Mouse (Mus musculus): ENCODE results near the gene Rasl10b. TPM values are rescaled to one million over a fixed set of nuclear protein-coding genes. Genes with fewer than 3 reads are reported as not detected.
A peak's percentile ranks its signal among the peaks of the same experiment; 100 is the strongest.

Rasl10b gene
- polyA plus RNA-seq, 1 experiment from 2014 or later, result 7.2 TPM

DNA sequence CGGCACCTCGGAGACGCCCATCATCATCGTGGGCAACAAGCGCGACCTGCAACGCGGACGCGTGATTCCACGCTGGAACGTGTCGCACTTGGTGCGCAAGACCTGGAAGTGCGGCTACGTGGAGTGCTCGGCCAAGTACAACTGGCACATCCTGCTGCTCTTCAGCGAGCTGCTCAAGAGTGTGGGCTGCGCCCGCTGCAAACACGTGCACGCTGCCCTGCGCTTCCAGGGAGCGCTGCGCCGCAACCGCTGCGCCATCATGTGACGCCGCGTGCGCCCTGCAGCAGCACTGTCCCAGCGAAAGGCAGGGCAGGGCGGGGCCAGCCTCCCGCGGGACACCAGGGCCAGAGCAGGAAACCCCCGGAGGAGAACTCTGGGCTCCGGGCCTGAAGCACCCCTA is 9.6 kb downstream of the Rasl10b start:
- DNase-seq (ENCODE audit: low spot score), result peak; percentile 70

DNA sequence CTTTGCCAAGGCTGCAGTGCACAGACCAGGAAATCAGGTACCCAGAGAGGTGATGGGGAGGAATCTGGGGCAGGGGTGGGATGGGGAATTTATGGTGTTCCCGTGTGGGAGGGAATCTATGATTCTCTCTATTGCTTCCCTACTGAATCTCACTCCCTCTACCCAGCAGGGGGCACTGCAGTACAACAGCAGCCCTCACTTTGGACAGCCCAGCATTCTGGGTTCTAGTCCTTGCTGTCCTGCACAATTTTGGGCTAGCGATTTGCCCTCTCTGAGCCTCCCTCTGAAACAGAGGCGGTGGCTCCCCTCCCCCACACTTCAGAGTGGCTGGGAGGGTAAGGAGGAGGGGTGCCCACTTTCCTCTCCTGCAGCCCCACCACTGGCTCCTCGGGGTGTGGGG is 11.4 kb downstream of the Rasl10b start:
- Histone ChIP-seq H3K4me3 (ENCODE audit: low read depth, low read length) (no peak overlapping the region), H3K36me3 (ENCODE audit: control insufficient read depth, insufficient read depth, low read length) (no peaks in the 10 kb centered on the region), H3K4me1 (ENCODE audit: control insufficient read depth, insufficient read depth, low read length) (peaks cover 4% of the 10 kb centered on the region; the same call in 1 of the 2 replicates), H3K27ac (ENCODE audit: low read depth, low read length) (no peak overlapping the region), H3K27me3 (ENCODE audit: control insufficient read depth, insufficient read depth, low read length) (peaks cover 32% of the 10 kb centered on the region), H3K9ac (ENCODE audit: low read length) (no peak overlapping the region), H3K4me2 (ENCODE audit: low read depth) (no peak overlapping the region), H3K9me3 (ENCODE audit: control insufficient read depth, low read length) (no peaks in the 10 kb centered on the region)
- ATAC-seq (ENCODE audit: insufficient read depth, low FRiP score, low TSS enrichment) (no peak), DNase-seq (ENCODE audit: low spot score) (no peak)
- WGBS, result 33% methylated on average over 4 of the region's 4 CpGs

More for the DNA sequence above, 9.6 kb downstream of the Rasl10b start:
- Histone ChIP-seq H3K27ac (ENCODE audit: low read depth, low read length) (no peak overlapping the region), H3K4me3 (ENCODE audit: low read depth, low read length) (no peak overlapping the region), H3K9ac (ENCODE audit: low read length) (no peak overlapping the region), H3K27me3 (ENCODE audit: control insufficient read depth, insufficient read depth, low read length) (peaks cover 32% of the 10 kb centered on the region), H3K36me3 (ENCODE audit: control insufficient read depth, insufficient read depth, low read length) (no peaks in the 10 kb centered on the region), H3K4me2 (ENCODE audit: low read depth) (no peak overlapping the region; the same call in 1 of the 2 replicates), H3K9me3 (ENCODE audit: control insufficient read depth, low read length) (no peaks in the 10 kb centered on the region), H3K4me1 (ENCODE audit: control insufficient read depth, insufficient read depth, low read length) (peaks cover 4% of the 10 kb centered on the region; the same call in 1 of the 2 replicates)
- ATAC-seq (ENCODE audit: insufficient read depth, low FRiP score, low TSS enrichment), result peak; percentile 58; the same call in 1 of the 2 replicates
- 8% methylated on average over 38 of the region's 38 CpGs for WGBS

DNA sequence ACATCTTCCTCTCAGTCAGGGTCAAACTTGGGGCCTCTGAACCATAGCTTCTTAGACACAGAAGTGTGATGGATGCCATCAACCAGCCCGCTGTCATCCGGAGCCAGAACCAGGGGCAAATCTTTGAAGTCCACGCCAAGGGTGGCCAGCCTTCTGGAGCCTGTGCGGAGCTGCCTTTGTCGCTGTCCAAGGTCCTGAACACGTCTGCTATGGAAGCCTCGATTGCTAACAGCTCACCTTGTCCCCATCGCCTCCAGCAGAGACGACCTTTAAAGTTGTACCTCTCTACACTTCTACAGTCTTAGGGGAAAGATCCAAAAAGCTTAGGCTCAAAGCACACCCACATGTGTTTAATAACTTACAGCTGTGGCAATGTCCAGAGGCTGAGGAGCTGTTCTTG is 12.4 kb downstream of the Rasl10b start:
- Histone ChIP-seq H3K27me3 (ENCODE audit: control insufficient read depth, insufficient read depth, low read length) (peaks cover 32% of the 10 kb centered on the region), H3K4me3 (ENCODE audit: low read depth, low read length) (no peak overlapping the region), H3K9ac (ENCODE audit: low read length) (no peak overlapping the region), H3K9me3 (ENCODE audit: control insufficient read depth, low read length) (no peaks in the 10 kb centered on the region), H3K4me2 (ENCODE audit: low read depth) (no peak overlapping the region), H3K27ac (ENCODE audit: low read depth, low read length) (no peak overlapping the region), H3K4me1 (ENCODE audit: control insufficient read depth, insufficient read depth, low read length) (peaks cover 4% of the 10 kb centered on the region; the same call in 1 of the 2 replicates), H3K36me3 (ENCODE audit: control insufficient read depth, insufficient read depth, low read length) (no peaks in the 10 kb centered on the region)
- no peak for ATAC-seq (ENCODE audit: insufficient read depth, low FRiP score, low TSS enrichment)
- DNase-seq (ENCODE audit: low spot score), result peak; percentile 68
- WGBS, result 1% methylated on average over 9 of the region's 9 CpGs

DNA sequence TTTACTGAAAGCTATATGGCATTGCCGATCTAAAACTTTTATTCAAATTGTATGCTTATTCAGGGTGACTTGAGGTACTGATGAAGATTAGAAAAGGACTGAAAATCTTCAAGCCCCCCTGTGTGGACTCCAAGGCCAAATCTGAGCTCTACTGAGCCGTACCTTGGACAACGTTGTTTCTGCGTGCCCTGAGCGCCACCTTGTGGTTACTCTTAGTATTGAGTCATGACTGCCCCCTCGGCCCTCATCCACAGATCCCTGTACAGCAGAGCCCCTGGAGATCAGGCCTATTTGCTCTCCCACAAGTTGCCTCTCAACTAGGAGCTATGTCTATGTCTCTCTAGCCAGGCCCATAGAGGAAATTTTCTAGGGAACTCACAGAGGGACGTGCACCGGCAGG is 15.7 kb downstream of the Rasl10b start:
- 8% methylated on average over 8 of the region's 8 CpGs for WGBS
- H3K27ac ChIP-seq (ENCODE audit: low read depth, low read length), result no peak overlapping the region
- no peak overlapping the region for H3K4me2 ChIP-seq (ENCODE audit: low read depth)
- H3K9ac ChIP-seq (ENCODE audit: low read length), result no peak overlapping the region
- H3K4me3 ChIP-seq (ENCODE audit: low read depth, low read length), result no peak overlapping the region
- DNase-seq (ENCODE audit: low spot score) (peak; percentile 82), ATAC-seq (ENCODE audit: insufficient read depth, low FRiP score, low TSS enrichment) (no peak)
- no peaks in the 10 kb centered on the region for H3K4me1 ChIP-seq (ENCODE audit: control insufficient read depth, insufficient read depth, low read length)
- no peaks in the 10 kb centered on the region for H3K9me3 ChIP-seq (ENCODE audit: control insufficient read depth, low read length)
- H3K27me3 ChIP-seq (ENCODE audit: control insufficient read depth, insufficient read depth, low read length), result peaks cover 20% of the 10 kb centered on the region
- no peaks in the 10 kb centered on the region for H3K36me3 ChIP-seq (ENCODE audit: control insufficient read depth, insufficient read depth, low read length)

DNA sequence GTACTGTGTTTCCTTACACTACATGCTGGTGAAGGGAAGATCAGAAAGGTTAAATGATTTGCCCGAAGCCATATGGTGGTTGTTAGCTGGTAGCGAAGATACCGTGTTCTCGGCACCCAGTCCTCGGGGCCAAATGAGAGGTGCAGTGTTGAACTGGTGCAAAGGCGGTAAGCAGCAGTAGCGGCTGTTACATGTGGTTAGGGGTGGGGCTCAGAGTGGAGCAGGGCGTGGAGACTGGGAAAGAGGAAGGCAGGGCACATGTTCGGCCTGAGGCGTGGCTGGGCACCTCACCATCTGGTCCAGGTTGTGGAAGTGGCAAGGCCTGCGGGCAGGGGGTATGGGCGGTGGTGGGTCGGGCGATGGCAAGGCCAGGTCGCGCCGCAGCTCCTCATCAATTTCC is 18.0 kb downstream of the Rasl10b start:
- no peaks in the 10 kb centered on the region for H3K9me3 ChIP-seq (ENCODE audit: control insufficient read depth, low read length)
- no peak overlapping the region for H3K9ac ChIP-seq (ENCODE audit: low read length)
- no peak overlapping the region for H3K4me3 ChIP-seq (ENCODE audit: low read depth, low read length)
- ATAC-seq (ENCODE audit: insufficient read depth, low FRiP score, low TSS enrichment) (no peak), DNase-seq (ENCODE audit: low spot score) (no peak)
- H3K4me2 ChIP-seq (ENCODE audit: low read depth), result no peak overlapping the region
- no peaks in the 10 kb centered on the region for H3K36me3 ChIP-seq (ENCODE audit: control insufficient read depth, insufficient read depth, low read length)
- H3K27ac ChIP-seq (ENCODE audit: low read depth, low read length), result no peak overlapping the region
- no peaks in the 10 kb centered on the region for H3K4me1 ChIP-seq (ENCODE audit: control insufficient read depth, insufficient read depth, low read length)
- WGBS, result 35% methylated on average over 14 of the region's 17 CpGs
- H3K27me3 ChIP-seq (ENCODE audit: control insufficient read depth, insufficient read depth, low read length), result peaks cover 10% of the 10 kb centered on the region

DNA sequence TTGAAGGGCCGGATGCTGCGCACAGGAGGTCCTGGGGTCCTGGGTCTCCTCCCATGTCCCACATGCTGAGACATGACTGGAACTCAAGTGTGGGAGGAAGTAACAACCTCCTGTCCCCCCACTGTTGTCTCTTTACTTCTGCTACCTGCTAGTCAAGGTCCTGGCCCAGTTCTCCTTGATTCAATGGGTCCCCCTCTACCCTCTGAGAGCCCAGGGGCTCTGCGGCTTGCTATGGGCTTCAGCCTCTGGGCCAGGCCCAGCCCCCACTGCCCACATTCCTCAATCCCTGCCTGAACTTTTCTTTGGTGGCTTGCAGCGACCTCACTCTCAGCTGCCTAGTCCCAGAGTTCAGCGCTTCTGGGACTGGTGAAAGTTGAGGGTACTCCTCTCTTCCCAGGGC is 20.4 kb downstream of the Rasl10b start, which contains the start of gene Gas2l2:
TSS of gene Gas2l2 (minus strand) at position 101 of the 400 bp plus-strand sequence.
- ATAC-seq (ENCODE audit: insufficient read depth, low FRiP score, low TSS enrichment) (no peak), DNase-seq (ENCODE audit: low spot score) (no peak)
- Histone ChIP-seq H3K4me3 (ENCODE audit: low read depth, low read length) (no peak within 1 kb of the TSS), H3K9ac (ENCODE audit: low read length) (no peak within 1 kb of the TSS), H3K27me3 (ENCODE audit: control insufficient read depth, insufficient read depth, low read length) (peaks cover 10% of the 10 kb centered on the region), H3K36me3 (ENCODE audit: control insufficient read depth, insufficient read depth, low read length) (no peaks in the 10 kb centered on the region), H3K4me2 (ENCODE audit: low read depth) (no peak within 1 kb of the TSS), H3K4me1 (ENCODE audit: control insufficient read depth, insufficient read depth, low read length) (no peaks in the 10 kb centered on the region), H3K9me3 (ENCODE audit: control insufficient read depth, low read length) (no peaks in the 10 kb centered on the region), H3K27ac (ENCODE audit: low read depth, low read length) (no peak within 1 kb of the TSS)
- WGBS, result 63% methylated on average over 5 of the region's 5 CpGs

DNA sequence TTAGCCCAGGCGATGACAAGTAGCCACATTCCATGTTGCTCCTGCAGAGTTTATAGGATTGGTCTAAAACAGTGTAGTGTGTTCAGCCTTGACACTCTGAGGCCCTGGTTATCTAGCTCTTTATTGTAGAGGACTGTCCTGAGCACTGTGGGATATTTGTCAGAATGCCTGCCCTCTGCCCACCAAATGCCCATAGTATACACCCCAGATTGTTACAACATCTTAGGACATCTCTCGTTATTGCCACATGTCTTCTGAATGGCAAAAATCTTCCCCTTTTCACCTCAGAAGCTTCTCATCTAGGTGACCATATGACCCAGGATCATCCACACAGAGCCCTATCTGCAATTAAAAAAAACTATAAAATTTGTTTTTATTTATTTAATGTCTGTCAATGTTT is 23.6 kb downstream of the Rasl10b start:
- H3K36me3 ChIP-seq (ENCODE audit: control insufficient read depth, insufficient read depth, low read length), result no peaks in the 10 kb centered on the region
- DNase-seq (ENCODE audit: low spot score) (no peak), ATAC-seq (ENCODE audit: insufficient read depth, low FRiP score, low TSS enrichment) (no peak)
- H3K27ac ChIP-seq (ENCODE audit: low read depth, low read length), result no peak overlapping the region
- H3K4me1 ChIP-seq (ENCODE audit: control insufficient read depth, insufficient read depth, low read length), result no peaks in the 10 kb centered on the region
- no peak overlapping the region for H3K4me2 ChIP-seq (ENCODE audit: low read depth)
- no peak overlapping the region for H3K9ac ChIP-seq (ENCODE audit: low read length)
- peaks cover 3% of the 10 kb centered on the region for H3K27me3 ChIP-seq (ENCODE audit: control insufficient read depth, insufficient read depth, low read length)
- no peak overlapping the region for H3K4me3 ChIP-seq (ENCODE audit: low read depth, low read length)
- no peaks in the 10 kb centered on the region for H3K9me3 ChIP-seq (ENCODE audit: control insufficient read depth, low read length)
- 87% methylated on average over 2 of the region's 2 CpGs for WGBS

DNA sequence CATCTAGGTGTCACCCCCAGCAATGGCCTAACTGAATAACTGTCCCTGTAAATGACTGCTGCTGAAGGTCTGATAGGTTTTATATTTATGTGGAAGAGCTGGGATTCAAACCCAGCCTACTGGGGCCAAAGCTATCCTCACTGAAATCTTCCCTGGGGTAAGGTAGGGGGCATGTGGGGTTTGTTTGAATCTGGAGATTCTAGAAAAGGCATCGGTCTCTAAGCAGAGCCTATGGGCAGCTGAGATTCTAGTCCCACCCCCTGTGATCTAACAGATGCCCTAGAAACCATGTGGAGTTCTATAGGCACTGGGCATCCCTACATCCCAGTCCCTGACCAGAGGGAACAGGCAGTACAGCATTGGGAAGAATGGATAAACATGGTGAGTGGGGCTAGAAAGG is 28.4 kb downstream of the Rasl10b start, which contains the start of gene 1700020L24Rik:
TSS of gene 1700020L24Rik (plus strand) at position 301 of the 400 bp plus-strand sequence.
- H3K9ac ChIP-seq (ENCODE audit: low read length), result no peak within 1 kb of the TSS
- H3K27ac ChIP-seq (ENCODE audit: low read depth, low read length), result no peak within 1 kb of the TSS
- no peaks in the 10 kb centered on the region for H3K36me3 ChIP-seq (ENCODE audit: control insufficient read depth, insufficient read depth, low read length)
- WGBS, result 92% methylated on average over 1 of the region's 1 CpGs
- DNase-seq (ENCODE audit: low spot score) (no peak), ATAC-seq (ENCODE audit: insufficient read depth, low FRiP score, low TSS enrichment) (no peak)
- H3K9me3 ChIP-seq (ENCODE audit: control insufficient read depth, low read length), result no peaks in the 10 kb centered on the region
- no peak within 1 kb of the TSS for H3K4me3 ChIP-seq (ENCODE audit: low read depth, low read length)
- no peak within 1 kb of the TSS for H3K4me2 ChIP-seq (ENCODE audit: low read depth)
- peaks cover 15% of the 10 kb centered on the region for H3K27me3 ChIP-seq (ENCODE audit: control insufficient read depth, insufficient read depth, low read length)
- H3K4me1 ChIP-seq (ENCODE audit: control insufficient read depth, insufficient read depth, low read length), result no peaks in the 10 kb centered on the region

DNA sequence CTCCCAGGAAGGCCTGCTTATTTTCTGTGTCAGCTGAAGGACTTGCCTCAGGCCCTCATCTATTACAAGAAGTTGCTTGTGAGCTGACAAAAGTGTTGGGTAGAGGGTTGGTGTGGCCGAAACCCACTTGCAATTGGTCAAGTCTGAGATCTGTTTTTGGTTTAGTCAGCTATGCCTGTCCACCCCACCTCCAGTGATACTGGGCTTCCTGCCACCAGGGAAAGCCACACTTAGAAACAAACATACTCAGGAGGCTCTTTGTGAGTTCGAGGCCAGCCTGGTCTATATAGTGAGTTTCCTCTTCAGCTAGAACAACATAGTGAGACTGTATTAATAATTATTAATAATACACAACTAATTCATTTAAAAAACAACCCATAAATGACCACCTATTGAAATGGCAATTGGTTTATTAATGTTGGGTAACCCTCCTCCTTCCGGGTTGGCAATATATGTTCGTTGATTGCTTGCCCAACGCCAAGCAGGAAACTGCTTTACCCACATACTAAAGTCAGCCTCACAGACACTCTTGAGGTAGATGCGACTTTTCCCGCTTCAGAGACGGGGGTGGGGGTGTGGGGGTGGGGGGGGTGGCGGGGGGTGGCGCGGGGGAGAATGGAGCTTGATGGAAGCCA is 30.6 kb downstream of the Rasl10b start:
- Histone ChIP-seq H3K9ac (ENCODE audit: low read length) (no peak overlapping the region; the same call in 1 of the 2 replicates), H3K36me3 (ENCODE audit: control insufficient read depth, insufficient read depth, low read length) (no peaks in the 10 kb centered on the region), H3K4me2 (ENCODE audit: low read depth) (peak overlapping the region; percentile 90), H3K27me3 (ENCODE audit: control insufficient read depth, insufficient read depth, low read length) (peaks cover 36% of the 10 kb centered on the region), H3K4me3 (ENCODE audit: low read depth, low read length) (peak overlapping the region; percentile 48; the same call in 1 of the 2 replicates), H3K4me1 (ENCODE audit: control insufficient read depth, insufficient read depth, low read length) (no peaks in the 10 kb centered on the region), H3K27ac (ENCODE audit: low read depth, low read length) (no peak overlapping the region), H3K9me3 (ENCODE audit: control insufficient read depth, low read length) (no peaks in the 10 kb centered on the region)
- WGBS, result 32% methylated on average over 11 of the region's 11 CpGs
- ATAC-seq (ENCODE audit: insufficient read depth, low FRiP score, low TSS enrichment) (no peak), DNase-seq (ENCODE audit: low spot score) (no peak)

Measured in neural tube, embryonic 11.5 days (tissue).